35 mouse cellular contexts compared by ENCODE assay signal in the genomic region with DNA sequence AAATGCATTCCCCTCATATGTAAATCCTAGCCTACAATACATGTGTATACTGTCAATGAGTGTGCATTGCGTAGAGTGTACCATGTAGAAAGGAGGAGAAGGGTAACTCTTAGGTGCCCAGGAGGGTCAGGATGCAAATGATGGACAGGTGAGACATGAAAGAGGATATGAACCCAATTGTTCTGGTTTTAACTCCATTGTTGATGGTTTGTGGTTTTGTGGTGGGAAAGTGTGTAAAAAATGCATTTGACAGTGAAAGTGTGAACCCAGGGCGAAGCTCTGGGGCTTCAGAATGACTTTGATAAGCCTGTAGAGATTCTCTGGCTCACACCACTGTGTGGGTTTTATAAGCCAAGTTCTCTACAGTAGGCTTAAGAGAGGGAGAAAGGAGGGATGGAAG. TPM values are rescaled to one million over a fixed set of nuclear protein-coding genes. Genes with fewer than 3 reads are reported as not detected.
A peak's percentile ranks its signal among the peaks of the same experiment; 100 is the strongest.
DNase-seq lines count a peak whose midpoint lies in the region; ATAC-seq and TF ChIP-seq lines count a peak whose summit lies in the region.
"Had no signal": no experiment of that assay in that cellular context is flagged by ENCODE, and none has a peak within 500 bp of the region (broad histone marks: within the 10 kb centered on the region; RNA-seq: fewer than 3 reads in every experiment).

No protein-coding gene starts in this region.

- peaks cover 18% of the 10 kb centered on the region for H3K27me3 ChIP-seq in CH12.LX (replicated peaks)
- H3K27me3 ChIP-seq in splenic B cell, adult 2 months (ENCODE audit: control insufficient read depth, insufficient read depth, low read length, poor library complexity, severe bottlenecking): no peaks in the 10 kb centered on the region
- H3K27me3 ChIP-seq in midbrain, postnatal 0 days (ENCODE audit: insufficient read depth, low read length): no peaks in the 10 kb centered on the region
- H3K27me3 ChIP-seq: embryonic facial prominence, embryonic 13.5 days; forebrain, embryonic 13.5 days; hindbrain, embryonic 12.5 days; hindbrain, embryonic 15.5 days; Patski had no signal

- TF ChIP-seq POLR2A in CH12.LX (IDR thresholded peaks at IDR 0.05; ENCODE audit: low read depth, low read length): no peak

- TF ChIP-seq RAD21 in CH12.LX (IDR thresholded peaks at IDR 0.05; ENCODE audit: low read depth, low read length): no peak

- peaks cover 3 to 11% of the 10 kb centered on the region in 2 experiments for H3K4me1 ChIP-seq in CH12.LX (ENCODE audit: control insufficient read depth in 1 of 2, insufficient read depth in 2 of 2)
- no peaks in the 10 kb centered on the region for H3K4me1 ChIP-seq in midbrain, postnatal 0 days (ENCODE audit: insufficient read depth, low read length)
- H3K4me1 ChIP-seq: hindbrain, embryonic 15.5 days had no signal

- no peak for TF ChIP-seq CTCF in CH12.LX (conservative IDR thresholded peaks at IDR 0.05 in 1 of 2, IDR thresholded peaks at IDR 0.05 in 1 of 2; ENCODE audit: low read depth in 2 of 2, low read length in 2 of 2)
- TF ChIP-seq CTCF in midbrain, postnatal 0 days (IDR thresholded peaks at IDR 0.05): no peak

- ATAC-seq in midbrain, postnatal 0 days (ENCODE audit: low FRiP score): no peak
- ATAC-seq: forebrain, embryonic 13.5 days; forebrain, embryonic 16.5 days; Patski had no signal

- intact Hi-C loops in heart, postnatal 14 days (cut with DNase I): loop anchor here (5.0 kb wide), 1 partner anchor 73 kb away; no protein-coding TSS in a partner anchor

- no peak overlapping the region for H3K9ac ChIP-seq in CH12.LX (ENCODE audit: insufficient read depth, low read depth)
- no peak overlapping the region for H3K9ac ChIP-seq in midbrain, postnatal 0 days (replicated peaks; ENCODE audit: low read length, poor library complexity, severe bottlenecking)
- H3K9ac ChIP-seq: embryonic facial prominence, embryonic 13.5 days; forebrain, embryonic 13.5 days; heart, embryonic 13.5 days; hindbrain, embryonic 12.5 days; hindbrain, embryonic 15.5 days had no signal

- in situ Hi-C loops in CH12.LX (cut with MboI; ENCODE audit: low pct_ligation_motif_present, low pct_unique_long_range_greater_than_20kb, low sequenced_read_pairs): no loop called here

- no peaks in the 10 kb centered on the region for H3K36me3 ChIP-seq in CH12.LX (replicated peaks in 1 of 2; ENCODE audit: control insufficient read depth in 1 of 2, insufficient read depth in 1 of 2, low read length in 1 of 2)
- no peaks in the 10 kb centered on the region for H3K36me3 ChIP-seq in splenic B cell, adult 2 months (ENCODE audit: control insufficient read depth, insufficient read depth, low read length, poor library complexity, severe bottlenecking)
- H3K36me3 ChIP-seq in midbrain, postnatal 0 days (ENCODE audit: insufficient read depth, low read length): no peaks in the 10 kb centered on the region
- H3K36me3 ChIP-seq: embryonic facial prominence, embryonic 10.5 days; embryonic facial prominence, embryonic 13.5 days; G1E; heart, embryonic 10.5 days; heart, embryonic 13.5 days; hindbrain, embryonic 12.5 days; hindbrain, embryonic 15.5 days had no signal

- H3K4me3 ChIP-seq in CH12.LX (replicated peaks in 1 of 3; ENCODE audit: low read depth in 2 of 3, low read length in 2 of 3, poor library complexity in 1 of 3): no peak overlapping the region
- H3K4me3 ChIP-seq in midbrain, postnatal 0 days (ENCODE audit: low read depth, low read length): no peak overlapping the region
- H3K4me3 ChIP-seq: embryonic facial prominence, embryonic 10.5 days; embryonic facial prominence, embryonic 13.5 days; erythroblast, embryonic 14.5 days; forebrain, embryonic 13.5 days; gastrocnemius, adult 2 months; heart, adult 2 months; heart, embryonic 10.5 days; heart, embryonic 13.5 days; hindbrain, embryonic 12.5 days; hindbrain, embryonic 15.5 days had no signal

- H3K4me2 ChIP-seq in CH12.LX (ENCODE audit: insufficient read depth, low read depth, poor library complexity, severe bottlenecking): no peak overlapping the region
- H3K4me2 ChIP-seq in midbrain, postnatal 0 days (ENCODE audit: low read depth, low read length, poor library complexity, severe bottlenecking): no peak overlapping the region
- H3K4me2 ChIP-seq: embryonic facial prominence, embryonic 13.5 days; forebrain, embryonic 13.5 days; heart, embryonic 13.5 days; hindbrain, embryonic 12.5 days; hindbrain, embryonic 15.5 days had no signal

- no peaks in the 10 kb centered on the region for H3K79me2 ChIP-seq in CH12.LX (replicated peaks; ENCODE audit: control insufficient read depth, extremely low read depth, insufficient read depth, poor library complexity, severe bottlenecking)

- no peaks in the 10 kb centered on the region for H3K9me3 ChIP-seq in CH12.LX (replicated peaks; ENCODE audit: low read length)
- no peaks in the 10 kb centered on the region for H3K9me3 ChIP-seq in midbrain, postnatal 0 days (ENCODE audit: low read length)
- H3K9me3 ChIP-seq: embryonic facial prominence, embryonic 10.5 days; embryonic facial prominence, embryonic 13.5 days; forebrain, embryonic 13.5 days; G1E; heart, embryonic 10.5 days; heart, embryonic 13.5 days; hindbrain, embryonic 12.5 days; hindbrain, embryonic 15.5 days had no signal

- peak; percentile 26 for TF ChIP-seq EP300 in CH12.LX (IDR thresholded peaks at IDR 0.05; ENCODE audit: low read length)

- dilution Hi-C loops in CH12.LX (cut with MboI; ENCODE audit: extremely low pct_ligation_motif_present, extremely low pct_unique_long_range_greater_than_20kb, low sequenced_read_pairs): no loop called here

- WGBS in midbrain, postnatal 0 days: 96% methylated on average over 2 of the region's 2 CpGs

- peak; percentile 42 for DNase-seq in heart, adult 11 months
- no peak for DNase-seq in heart, postnatal 14 days
- DNase-seq in A20 (ENCODE audit: low read depth, low spot score) (peak; percentile 70), CH12.LX (ENCODE audit: extremely low read depth) (peak; percentile 17)
- DNase-seq in splenic B cell, adult 2 months (ENCODE audit: low read depth, low spot score): peak; percentile 20
- no peak for DNase-seq in adrenal gland, postnatal 4 days (ENCODE audit: low spot score in 2 of 2)
- no peak for DNase-seq in midbrain, postnatal 0 days (ENCODE audit: low spot score)
- DNase-seq: adrenal gland, postnatal 10 days; adrenal gland, postnatal 36 days; cerebellum, adult 11 months; cerebellum, adult 2 months; cerebellum, postnatal 36 days; embryo, embryonic 11 days; gastrocnemius, adult 2 months; gastrocnemius, postnatal 14 days; heart, adult 2 months had no signal

- H3K27ac ChIP-seq in CH12.LX (ENCODE audit: insufficient read depth, low read depth): no peak overlapping the region
- no peak overlapping the region for H3K27ac ChIP-seq in midbrain, postnatal 0 days (ENCODE audit: low read depth, low read length)
- H3K27ac ChIP-seq: embryonic facial prominence, embryonic 13.5 days; forebrain, embryonic 13.5 days; gastrocnemius, adult 2 months; heart, adult 2 months; heart, embryonic 10.5 days; heart, embryonic 13.5 days; hindbrain, embryonic 12.5 days; hindbrain, embryonic 15.5 days had no signal

TF ChIP-seq in CH12.LX, 34 proteins besides CTCF, POLR2A, EP300 and RAD21:
- TF ChIP-seq BHLHE40 (IDR thresholded peaks at IDR 0.05; ENCODE audit: low read depth, low read length) (peak; percentile 46), IRF4 (IDR thresholded peaks at IDR 0.05; ENCODE audit: low read depth, low read length) (peak; percentile 57), RCOR1 (conservative IDR thresholded peaks at IDR 0.05; ENCODE audit: low read depth, low read length) (no peak), NRF1 (IDR thresholded peaks at IDR 0.05; ENCODE audit: low read depth, low read length) (no peak), JUND (conservative IDR thresholded peaks at IDR 0.05; ENCODE audit: low read depth, low read length) (no peak), TCF12 (IDR thresholded peaks at IDR 0.05; ENCODE audit: low read depth, low read length) (no peak), TBP (conservative IDR thresholded peaks at IDR 0.05; ENCODE audit: low read depth, low read length) (no peak), PAX5 (IDR thresholded peaks at IDR 0.05; ENCODE audit: low read length) (no peak), MEF2A (IDR thresholded peaks at IDR 0.05; ENCODE audit: borderline replicate concordance, low read depth, low read length) (no peak), MAFK (IDR thresholded peaks at IDR 0.05; ENCODE audit: insufficient replicate concordance, low read length) (peak; percentile 83)

RNA-seq across cellular contexts. Expression of a gene that starts 12.7 kb away (rescaled TPM):
- total RNA-seq in heart, postnatal 14 days (2021): not detected
- total RNA-seq in CH12.LX (2012; rRNA removed): not detected in 2 replicates
- total RNA-seq in CH12.LX (2014; rRNA removed): not detected in 2 replicates
- polyA plus RNA-seq in CH12.LX (2012; ENCODE audit: insufficient read length, low read depth): not detected in 2 replicates
- not detected for total RNA-seq in adrenal gland, postnatal 4 days (2021)
- total RNA-seq in midbrain, postnatal 0 days (2014; rRNA removed): not detected in 2 replicates
- polyA plus RNA-seq in midbrain, postnatal 0 days (2015; fragmentation: Nextera tagmentation; extraction: Ambion mirVana): 0.07 TPM in 1 of 2 replicates, not detected in the other
- total RNA-seq: adrenal gland, adult 18-20 months; adrenal gland, postnatal 10 days; adrenal gland, postnatal 36 days; G1E; gastrocnemius, adult 2 months; gastrocnemius, postnatal 14 days; gastrocnemius, postnatal 4 days; heart, adult 2 months; heart, postnatal 25 days; hematopoietic stem cell, adult 5-6 weeks had no signal
- polyA plus RNA-seq: C2C12; cerebellum, adult 2 months; cortical plate, adult 2 months; embryonic facial prominence, embryonic 10.5 days; embryonic facial prominence, embryonic 13.5 days; erythroblast, embryonic 14.5 days; forebrain, embryonic 13.5 days; forebrain, embryonic 16.5 days; frontal cortex, adult 2 months; G1E; heart, adult 2 months; heart, embryonic 13.5 days; hindbrain, embryonic 15.5 days; intestine, embryonic 14.5 days had no signal

Comparison
In these comparisons a context has a peak if more than half of its experiments do, and no peak if none do; other contexts are left out.
1. DNase-seq: peak in heart, adult 11 months (single experiment), A20 (single experiment), CH12.LX (single experiment) and splenic B cell, adult 2 months (single experiment); none in heart, postnatal 14 days (0 of 2), adrenal gland, postnatal 4 days (0 of 2) and midbrain, postnatal 0 days (single experiment).